Comparison of ENCODE assay signal across 21 mouse cellular contexts in genomic region chr13:52389271-52389670, GRCm38 (mm10).
DNase-seq lines count a peak whose midpoint lies in the region; ATAC-seq and TF ChIP-seq lines count a peak whose summit lies in the region.
"Had no signal": no experiment of that assay in that cellular context is flagged by ENCODE, and none has a peak within 500 bp of the region (broad histone marks: within the 10 kb centered on the region; RNA-seq: fewer than 3 reads in every experiment).

No protein-coding gene starts in this region.

- no peaks in the 10 kb centered on the region for H3K27me3 ChIP-seq in forebrain, embryonic 10.5 days (ENCODE audit: poor library complexity, severe bottlenecking)
- no peaks in the 10 kb centered on the region; the same call in 1 of the 2 replicates for H3K27me3 ChIP-seq in forebrain, embryonic 16.5 days (replicated peaks; ENCODE audit: control insufficient read depth, insufficient read depth, low read length)
- H3K27me3 ChIP-seq: embryonic facial prominence, embryonic 15.5 days; forebrain, embryonic 15.5 days; hindbrain, embryonic 12.5 days had no signal

- peaks cover 6% of the 10 kb centered on the region for H3K9me3 ChIP-seq in forebrain, embryonic 10.5 days
- H3K9me3 ChIP-seq in forebrain, embryonic 16.5 days (ENCODE audit: control insufficient read depth, low read length) = no peaks in the 10 kb centered on the region
- H3K9me3 ChIP-seq: embryonic facial prominence, embryonic 15.5 days; forebrain, embryonic 15.5 days had no signal

- no peak overlapping the region for H3K4me2 ChIP-seq in forebrain, embryonic 16.5 days (ENCODE audit: low read length)
- H3K4me2 ChIP-seq: embryonic facial prominence, embryonic 15.5 days; forebrain, embryonic 15.5 days; hindbrain, embryonic 12.5 days had no signal

- H3K9ac ChIP-seq in forebrain, embryonic 16.5 days (replicated peaks; ENCODE audit: low read depth, low read length) = no peak overlapping the region
- H3K9ac ChIP-seq: embryonic facial prominence, embryonic 15.5 days; forebrain, embryonic 15.5 days; hindbrain, embryonic 12.5 days had no signal

- DNase-seq in forebrain, embryonic 10.5 days (ENCODE audit: extremely low spot score, low spot score) = peak; percentile 3
- peak; percentile 27 for DNase-seq in brain, adult 2 months (ENCODE audit: low read depth, low spot score)
- DNase-seq in cerebellum, adult 8-10 months = peak; percentile 46
- peak; percentile 29 to 43 for DNase-seq in cerebellum, postnatal 36 days
- no peak for DNase-seq in lung, adult 2 months
- DNase-seq: adrenal gland, adult 8-10 months; adrenal gland, postnatal 36 days; embryo, embryonic 11 days; gastrocnemius, postnatal 10 days; heart, postnatal 10 days; heart, postnatal 4 days; kidney, adult 11 months; kidney, adult 9 months had no signal

- WGBS in forebrain, embryonic 10.5 days = 89% methylated on average over 5 of the region's 5 CpGs
- 88% methylated on average over 5 of the region's 5 CpGs for WGBS in forebrain, embryonic 16.5 days
- WGBS in lung, adult 2 months = 86% methylated on average over 5 of the region's 5 CpGs

- no peak overlapping the region for H3K4me3 ChIP-seq in forebrain, embryonic 10.5 days
- H3K4me3 ChIP-seq in forebrain, embryonic 16.5 days (replicated peaks; ENCODE audit: low read length) = no peak overlapping the region
- no peak overlapping the region for H3K4me3 ChIP-seq in lung, adult 2 months (replicated peaks; ENCODE audit: extremely low read depth, low read depth, low read length)
- H3K4me3 ChIP-seq: embryonic facial prominence, embryonic 15.5 days; erythroblast, embryonic 14.5 days; forebrain, embryonic 15.5 days; hindbrain, embryonic 12.5 days had no signal

- H3K36me3 ChIP-seq in forebrain, embryonic 10.5 days (replicated peaks) = no peaks in the 10 kb centered on the region
- no peaks in the 10 kb centered on the region for H3K36me3 ChIP-seq in forebrain, embryonic 16.5 days (ENCODE audit: control insufficient read depth, insufficient read depth)
- H3K36me3 ChIP-seq: embryonic facial prominence, embryonic 15.5 days; forebrain, embryonic 15.5 days; G1E; hindbrain, embryonic 12.5 days had no signal

- no peak for TF ChIP-seq POLR2A in lung, adult 2 months (IDR thresholded peaks at IDR 0.05; ENCODE audit: borderline replicate concordance, extremely low read depth, low read depth, low read length)

- TF ChIP-seq CTCF in lung, adult 2 months (IDR thresholded peaks at IDR 0.05; ENCODE audit: insufficient read depth, low read length) = no peak

- H3K27ac ChIP-seq in forebrain, embryonic 10.5 days = no peak overlapping the region
- no peak overlapping the region for H3K27ac ChIP-seq in forebrain, embryonic 16.5 days (ENCODE audit: low read length)
- H3K27ac ChIP-seq: embryonic facial prominence, embryonic 15.5 days; forebrain, embryonic 15.5 days; hindbrain, embryonic 12.5 days had no signal

- H3K4me1 ChIP-seq in forebrain, embryonic 10.5 days = no peaks in the 10 kb centered on the region
- no peaks in the 10 kb centered on the region for H3K4me1 ChIP-seq in forebrain, embryonic 16.5 days (replicated peaks; ENCODE audit: control insufficient read depth, insufficient read depth, low read length)
- H3K4me1 ChIP-seq in lung, adult 2 months (ENCODE audit: control insufficient read depth, insufficient read depth, low read length) = no peaks in the 10 kb centered on the region
- H3K4me1 ChIP-seq: embryonic facial prominence, embryonic 15.5 days; forebrain, embryonic 15.5 days; hindbrain, embryonic 12.5 days had no signal

- ATAC-seq in forebrain, embryonic 16.5 days = no peak
- ATAC-seq in inflammation-experienced regulatory T-cells, adult 6 months = no peak
- ATAC-seq: forebrain, embryonic 15.5 days; hindbrain, embryonic 16.5 days had no signal
